Mouse (Mus musculus) small intestine, adult 2 months (tissue): ENCODE measurements around the gene Ndc1. TPM values are rescaled to one million over a fixed set of nuclear protein-coding genes. Genes with fewer than 3 reads are reported as not detected.
A peak's percentile ranks its signal among the peaks of the same experiment; 100 is the strongest.

ENCODE experiments used
- H3K27ac ChIP-seq: fragments of 200-500 bp; 2 replicates; pipeline ENCODE4 v1.5.1; 2012; ENCODE audit warnings: low read depth, low read length, control low read depth, inconsistent platforms; ENCODE audit not compliant: insufficient read depth
- H3K27me3 ChIP-seq: fragments of 200-500 bp; 2 replicates; pipeline ENCODE4 v1.6.1; 2012; ENCODE audit warnings: mild to moderate bottlenecking, moderate library complexity, low read length, inconsistent platforms; ENCODE audit not compliant: control insufficient read depth, insufficient read depth
- H3K36me3 ChIP-seq: fragments of 200-500 bp; 2 replicates; pipeline ENCODE4 v1.6.1; 2012; ENCODE audit warnings: mild to moderate bottlenecking, low read length, control low read depth, inconsistent platforms; ENCODE audit not compliant: control insufficient read depth, insufficient read depth
- H3K4me1 ChIP-seq: fragments of 200-500 bp; 2 replicates; pipeline ENCODE4 v1.6.1; 2012; ENCODE audit warnings: low read length, inconsistent platforms, mixed read lengths; ENCODE audit not compliant: control insufficient read depth, insufficient read depth, insufficient read length
- H3K4me3 ChIP-seq: fragments of 200-500 bp; 2 replicates; pipeline ENCODE4 v1.5.1; 2012; ENCODE audit warnings: low read depth, mild to moderate bottlenecking, control low read depth, inconsistent platforms, low read length, moderate library complexity
- CTCF ChIP-seq: fragments of 200-500 bp; IDR thresholded peaks from 2 replicates; pipeline ENCODE4 v1.5.1; 2012; ENCODE audit warnings: low read depth, mild to moderate bottlenecking, control low read depth, inconsistent platforms, low read length, moderate library complexity, mixed read lengths; ENCODE audit not compliant: insufficient replicate concordance, insufficient read length; ENCODE audit errors: extremely low read depth
- POLR2A ChIP-seq: fragments of 200-500 bp; IDR thresholded peaks from 2 replicates; pipeline ENCODE4 v1.6.1; 2012; ENCODE audit warnings: low read depth, mild to moderate bottlenecking, control low read depth, inconsistent platforms, low read length, moderate library complexity
- WGBS: fragments of 180-500 bp; shearing (Covaris S2); methylation state at CpG from one replicate; pipeline ENCODE4 v1.1.7; 2018; 5-methylcytosine and 5-hydroxymethylcytosine counted together
- polyA plus RNA-seq: library from polyadenylated mRNA; depleted of rRNA; stranded (reverse); fragments of >200 nt; gene quantifications from 2 replicates; pipeline ENCODE4 v1.2.3, GENCODE M21; 2012; rRNA removed

Ndc1 gene
- 4.8 and 5.6 TPM in 2 replicates for polyA plus RNA-seq

GRCm38 (mm10) chr4:107367567-107368314 lies at the start of gene Ndc1:
Ndc1 (plus strand) TSS chr4:107367784.
- WGBS, result under 1% methylated on average over 51 of the region's 51 CpGs
- Histone ChIP-seq H3K27ac (peak within 1 kb of the TSS; percentile 89), H3K4me3 (peak within 1 kb of the TSS; percentile 92), H3K4me1 (no peaks in the 10 kb centered on the region), H3K27me3 (no peaks in the 10 kb centered on the region), H3K36me3 (peaks cover 5% of the 10 kb centered on the region; the same call in 1 of the 2 replicates)
- no peak for TF ChIP-seq CTCF
- peak; percentile 51 for TF ChIP-seq POLR2A

GRCm38 (mm10) chr4:107318646-107319045 lies 48.9 kb upstream of the Ndc1 start:
- H3K4me3 ChIP-seq, result no peak overlapping the region
- peaks cover 27% of the 10 kb centered on the region for H3K36me3 ChIP-seq
- H3K27ac ChIP-seq, result no peak overlapping the region
- 84% methylated on average over 8 of the region's 8 CpGs for WGBS
- no peaks in the 10 kb centered on the region for H3K27me3 ChIP-seq
- no peak for TF ChIP-seq POLR2A
- no peak for TF ChIP-seq CTCF
- peaks cover 20% of the 10 kb centered on the region; the same call in 1 of the 2 replicates for H3K4me1 ChIP-seq

- Histone ChIP-seq H3K4me1 (peaks cover 17% of the 10 kb centered on the region; the same call in 1 of the 2 replicates), H3K27ac (peak overlapping the region; percentile 47), H3K36me3 (peaks cover 39% of the 10 kb centered on the region), H3K27me3 (no peaks in the 10 kb centered on the region), H3K4me3 (no peak overlapping the region)
- TF ChIP-seq CTCF, result no peak
- TF ChIP-seq POLR2A, result no peak
- WGBS, result 87% methylated on average over 2 of the region's 2 CpGs
These were observed 46.5 kb upstream of the Ndc1 start for GRCm38 (mm10) chr4:107321041-107321440.

GRCm38 (mm10) chr4:107323113-107323512 lies 44.5 kb upstream of the Ndc1 start:
- Histone ChIP-seq H3K4me3 (no peak overlapping the region), H3K27me3 (no peaks in the 10 kb centered on the region), H3K4me1 (peaks cover 23% of the 10 kb centered on the region; the same call in 1 of the 2 replicates), H3K27ac (peak overlapping the region; percentile 87), H3K36me3 (peaks cover 39% of the 10 kb centered on the region)
- TF ChIP-seq POLR2A, result no peak
- no peak for TF ChIP-seq CTCF
- WGBS, result 76% methylated on average over 2 of the region's 2 CpGs

- H3K36me3 ChIP-seq, result peaks cover 18% of the 10 kb centered on the region
- no peak for TF ChIP-seq CTCF
- TF ChIP-seq POLR2A, result no peak
- H3K4me3 ChIP-seq, result no peak overlapping the region
- peaks cover 13% of the 10 kb centered on the region for H3K4me1 ChIP-seq
- no peaks in the 10 kb centered on the region for H3K27me3 ChIP-seq
- H3K27ac ChIP-seq, result peak overlapping the region; percentile 52
- 25% methylated on average over 8 of the region's 8 CpGs for WGBS
These were observed 39.1 kb upstream of the Ndc1 start for GRCm38 (mm10) chr4:107328530-107328929.

GRCm38 (mm10) chr4:107333514-107333913 lies 34.1 kb upstream of the Ndc1 start:
- Histone ChIP-seq H3K4me3 (no peak overlapping the region), H3K4me1 (peaks cover 17% of the 10 kb centered on the region; the same call in 1 of the 2 replicates), H3K27me3 (no peaks in the 10 kb centered on the region), H3K36me3 (peaks cover 12% of the 10 kb centered on the region), H3K27ac (no peak overlapping the region)
- WGBS, result 94% methylated on average over 4 of the region's 4 CpGs
- TF ChIP-seq CTCF (peak; percentile 33; the same call in 1 of the 2 replicates), POLR2A (no peak)

GRCm38 (mm10) chr4:107336356-107336755 lies 31.2 kb upstream of the Ndc1 start:
- no peak overlapping the region for H3K4me3 ChIP-seq
- peaks cover 16% of the 10 kb centered on the region for H3K36me3 ChIP-seq
- TF ChIP-seq POLR2A, result no peak
- TF ChIP-seq CTCF, result no peak
- 86% methylated on average over 8 of the region's 8 CpGs for WGBS
- peaks cover 13% of the 10 kb centered on the region; the same call in 1 of the 2 replicates for H3K4me1 ChIP-seq
- no peak overlapping the region for H3K27ac ChIP-seq
- no peaks in the 10 kb centered on the region for H3K27me3 ChIP-seq
